Mouse (Mus musculus): Measurements from ENCODE around the gene Xpa.

Gene Xpa

DNA sequence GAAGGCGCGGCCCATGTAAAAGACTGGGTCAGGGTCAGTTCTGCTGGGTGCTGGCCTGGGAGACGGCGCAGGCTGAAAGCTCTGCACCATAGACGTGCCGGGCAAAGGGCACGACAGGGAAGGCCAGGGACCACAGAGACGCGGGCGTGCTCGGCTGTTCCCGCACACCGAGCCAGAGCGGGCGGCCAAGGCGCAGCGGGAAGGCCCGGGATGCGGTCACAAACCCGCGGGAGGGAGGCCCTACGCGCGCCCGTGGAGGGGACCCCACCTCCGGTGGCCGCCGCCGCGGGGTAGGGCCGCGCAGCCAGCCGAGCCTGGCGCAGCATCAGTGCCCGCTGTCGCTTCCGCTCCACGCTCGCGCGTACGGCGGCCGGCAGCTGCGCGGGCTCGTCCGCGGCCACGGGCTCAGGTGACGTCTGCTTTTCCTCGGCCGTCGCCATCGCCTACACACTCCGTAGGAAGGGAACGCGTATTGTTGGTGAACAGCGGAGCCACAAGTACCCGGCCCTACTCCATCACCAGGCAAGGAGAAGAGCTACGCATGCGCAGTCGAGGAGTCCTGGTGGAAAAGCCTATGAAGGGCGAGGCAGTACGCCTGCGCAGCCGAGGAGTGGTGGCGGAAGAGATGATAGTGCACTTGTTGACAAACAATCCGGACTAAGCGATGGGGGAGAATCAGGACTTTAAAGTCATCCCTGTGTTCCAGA is at the start of gene Xpa:
Gene Xpa, minus strand, starts transcription at position 531 of the 707 bp plus-strand sequence.
- peak; percentile 88 to 97 for DNase-seq (ENCODE audit: low spot score in 2 of 2)

DNA sequence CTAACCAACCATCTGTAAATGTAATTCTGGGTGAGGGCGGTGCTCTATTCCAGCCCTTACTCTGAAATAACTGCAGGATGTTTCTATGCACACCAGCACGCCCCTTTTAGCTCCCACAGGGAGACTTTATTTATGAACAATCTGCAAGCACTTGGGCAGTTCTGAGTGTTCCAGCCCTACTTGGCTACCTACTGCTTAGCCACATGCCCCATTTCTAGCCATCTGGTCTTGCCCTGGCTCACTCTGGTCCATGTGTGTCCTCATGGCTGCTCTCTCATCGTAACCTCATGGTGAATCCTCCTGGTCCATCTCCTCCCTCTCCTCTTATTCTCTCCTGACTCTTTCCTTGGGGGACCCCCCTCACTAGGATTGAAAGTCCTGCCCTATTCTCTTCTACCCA is 39.8 kb upstream of the Xpa start:
- peak in 1 of 2 experiments; percentile 1 for DNase-seq (ENCODE audit: low spot score in 2 of 2)

DNA sequence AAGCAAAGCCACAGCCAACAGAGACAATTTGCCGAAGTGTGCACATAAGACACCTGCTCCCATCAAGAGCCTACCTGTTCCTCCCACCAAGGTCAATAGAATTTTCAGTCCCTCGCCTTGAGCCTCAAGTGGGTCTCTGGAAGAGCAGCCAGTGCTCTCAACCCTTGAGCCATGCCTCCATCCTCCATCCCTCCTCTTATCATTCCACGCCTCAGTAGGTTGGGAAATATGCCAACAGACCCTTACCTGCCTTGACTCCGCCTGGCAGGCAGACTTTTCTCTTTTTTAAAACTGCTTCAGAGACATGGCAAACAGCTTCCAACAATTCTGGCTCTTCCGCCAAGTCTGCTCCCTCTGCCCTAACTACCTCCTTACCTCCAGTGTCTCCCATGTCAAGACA is 38.6 kb upstream of the Xpa start:
- DNase-seq (ENCODE audit: low spot score in 2 of 2) = peak in 1 of 2 experiments; percentile 0

DNA sequence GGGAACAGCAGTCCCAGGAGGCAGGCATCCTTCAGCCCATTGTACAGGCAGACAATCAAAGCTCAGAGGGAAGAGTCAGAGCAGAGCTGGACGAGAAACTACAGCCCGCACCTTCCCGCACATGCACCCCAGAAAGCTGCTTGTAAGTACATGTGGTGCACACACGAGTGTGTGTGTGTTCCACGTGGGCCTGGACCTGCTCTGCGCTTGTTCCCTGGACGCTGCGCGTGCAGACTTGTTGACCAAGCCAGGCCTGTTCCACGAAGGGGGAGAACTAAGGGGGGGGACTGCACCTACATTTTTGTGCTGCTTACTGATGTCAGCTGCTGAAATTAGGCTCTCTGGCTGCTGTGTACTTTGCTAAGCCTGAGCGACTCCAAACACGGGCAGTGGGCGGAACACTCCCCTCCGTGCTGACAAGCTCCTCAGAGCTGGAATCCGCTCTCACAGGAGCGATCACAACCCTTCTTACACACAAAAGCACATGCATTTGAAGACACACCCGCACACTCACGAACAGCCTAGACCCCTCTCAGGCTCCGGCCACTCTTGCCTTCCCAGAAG is 30.9 kb upstream of the Xpa start:
- DNase-seq (ENCODE audit: low spot score in 2 of 2) = peak in 1 of 2 experiments; percentile 8

DNA sequence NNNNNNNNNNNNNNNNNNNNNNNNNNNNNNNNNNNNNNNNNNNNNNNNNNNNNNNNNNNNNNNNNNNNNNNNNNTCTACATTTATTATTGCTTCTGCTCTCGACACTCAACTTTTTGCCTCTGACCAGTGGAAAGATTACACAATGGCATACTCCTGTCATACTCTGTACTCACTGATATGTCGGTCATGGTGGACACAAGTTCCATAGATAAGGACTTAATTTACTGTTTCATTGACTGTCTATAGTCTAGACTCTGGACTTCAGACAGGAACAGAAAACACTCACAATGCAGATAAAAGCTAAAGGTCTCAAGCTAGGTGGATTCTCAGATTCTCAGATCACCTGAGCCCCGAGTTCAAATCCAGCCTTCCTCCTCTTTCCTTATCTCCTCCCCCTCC is 25.0 kb upstream of the Xpa start:
- DNase-seq (ENCODE audit: low spot score in 2 of 2) = no peak

DNA sequence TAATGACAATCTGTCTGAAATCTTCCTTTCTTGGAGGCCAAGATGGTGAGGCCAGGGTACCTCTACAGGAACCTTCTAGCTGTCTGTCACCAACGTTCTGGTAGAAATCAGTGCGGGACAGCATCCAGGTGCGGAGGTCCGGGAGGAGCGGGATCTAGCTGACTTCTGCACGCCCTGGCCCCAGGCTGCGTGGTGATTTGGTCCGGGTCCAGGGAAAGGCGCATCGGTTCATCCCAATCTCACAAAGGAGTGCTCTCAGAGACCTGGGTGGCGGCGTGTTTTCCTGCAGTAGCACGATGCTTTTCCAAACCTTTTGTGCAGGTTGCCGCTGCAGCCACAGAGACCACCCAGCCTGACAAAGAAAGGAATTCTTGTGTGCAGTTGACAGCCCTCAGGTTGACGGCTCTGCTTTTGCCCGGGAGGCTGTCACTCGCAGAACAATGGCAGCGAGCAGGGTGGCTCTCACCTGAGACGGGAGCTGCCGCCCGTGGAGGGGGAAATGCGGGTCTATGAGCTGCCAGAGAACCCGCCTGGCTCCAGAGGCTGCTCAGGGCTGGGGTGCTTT is 6.5 kb upstream of the Xpa start:
- DNase-seq (ENCODE audit: low spot score in 2 of 2) = no peak

DNA sequence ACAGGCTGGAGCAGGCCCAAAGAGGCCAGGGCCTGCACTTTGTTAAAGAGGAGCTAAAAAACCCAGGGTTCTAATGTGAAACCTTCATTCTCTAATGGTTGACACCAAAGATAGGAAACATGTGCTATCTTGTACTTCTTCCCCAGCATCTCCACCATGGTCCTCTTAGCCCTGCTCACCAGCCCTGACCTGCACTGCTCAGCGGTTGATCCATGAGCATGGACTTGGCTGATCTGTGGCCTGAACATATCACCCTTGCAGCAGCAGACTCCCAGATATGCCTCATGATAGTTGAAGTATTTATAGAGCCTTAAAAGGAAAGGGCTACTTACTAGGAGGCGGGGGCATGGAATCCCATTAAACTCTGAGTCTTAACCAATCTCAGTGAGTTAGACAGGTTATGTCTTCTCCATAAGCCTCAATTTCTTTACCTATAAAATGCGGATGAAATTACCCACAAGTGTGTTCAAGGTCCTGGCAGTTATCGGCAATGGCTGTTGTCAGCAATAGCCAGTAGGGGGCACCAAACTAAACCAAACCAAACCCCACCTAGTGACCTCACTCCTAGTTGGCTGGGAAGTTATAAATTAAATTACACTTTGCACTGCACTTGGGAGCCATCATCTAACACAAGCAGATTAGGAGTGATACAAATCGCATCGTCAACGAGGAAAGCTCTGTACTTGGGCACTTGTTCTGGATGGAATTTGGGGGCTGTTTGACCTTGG is 5.9 kb upstream of the Xpa start:
- DNase-seq (ENCODE audit: low spot score in 2 of 2) = peak; percentile 30 to 66

DNA sequence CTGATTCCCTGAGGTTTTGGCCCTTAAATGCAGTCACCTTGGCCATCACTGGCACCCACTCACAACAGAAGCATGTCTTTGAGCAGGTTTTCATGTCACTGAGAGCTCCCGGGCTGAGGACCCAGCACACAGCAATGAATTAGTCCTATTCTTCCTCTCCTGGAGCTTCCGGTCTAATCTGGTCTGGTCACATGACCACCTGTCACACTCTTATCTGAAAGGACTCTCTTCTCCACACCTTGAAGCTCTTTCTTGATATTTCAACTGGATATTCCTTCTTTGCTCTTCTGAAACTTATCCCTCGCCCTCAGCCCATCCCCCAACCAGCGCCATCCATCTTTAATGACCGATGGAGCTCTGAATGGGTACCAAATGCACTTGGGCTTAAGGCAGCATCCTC is 2.0 kb upstream of the Xpa start:
- DNase-seq (ENCODE audit: low spot score in 2 of 2) = no peak

DNA sequence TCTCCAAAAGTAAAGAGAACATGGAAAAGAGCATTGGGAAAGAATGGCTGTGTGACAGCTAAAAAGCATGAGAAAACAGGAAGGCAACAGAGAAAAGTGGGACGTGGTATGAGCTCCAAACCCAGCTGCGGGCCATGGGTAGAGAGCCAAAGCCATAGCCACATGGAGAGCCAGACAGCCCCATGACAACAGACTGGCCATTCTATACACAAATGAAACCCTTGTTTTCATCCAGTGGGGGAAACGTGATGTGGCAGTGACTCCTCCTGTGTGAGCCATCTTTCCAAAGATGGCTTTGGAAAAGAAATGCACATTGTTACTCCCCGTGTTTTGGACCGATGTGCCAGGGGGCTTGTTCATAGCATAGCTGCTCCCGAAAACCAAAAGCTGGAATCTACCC is 402 bp upstream of the Xpa start:
- no peak for DNase-seq (ENCODE audit: low spot score in 2 of 2)

DNA sequence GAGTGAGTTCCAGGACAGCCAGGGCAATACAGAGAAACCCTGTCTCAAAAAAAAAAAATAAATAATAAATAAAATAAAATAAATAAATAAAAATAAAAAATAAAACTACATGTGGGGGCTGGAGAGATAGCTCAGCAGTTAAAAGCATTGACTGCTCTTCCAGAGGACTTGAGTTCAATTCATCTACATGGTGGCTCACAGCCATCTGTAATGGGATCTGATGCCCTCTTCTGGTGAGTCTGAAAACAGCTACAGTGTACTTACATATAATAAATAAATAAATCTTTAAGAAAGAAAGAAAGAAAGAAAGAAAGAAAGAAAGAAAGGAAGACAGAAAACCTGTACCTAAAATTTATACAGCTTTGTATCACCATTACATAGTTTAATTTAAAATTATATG is 4.1 kb downstream of the Xpa start:
- peak in 1 of 2 experiments; percentile 30 for DNase-seq (ENCODE audit: low spot score in 2 of 2)

DNA sequence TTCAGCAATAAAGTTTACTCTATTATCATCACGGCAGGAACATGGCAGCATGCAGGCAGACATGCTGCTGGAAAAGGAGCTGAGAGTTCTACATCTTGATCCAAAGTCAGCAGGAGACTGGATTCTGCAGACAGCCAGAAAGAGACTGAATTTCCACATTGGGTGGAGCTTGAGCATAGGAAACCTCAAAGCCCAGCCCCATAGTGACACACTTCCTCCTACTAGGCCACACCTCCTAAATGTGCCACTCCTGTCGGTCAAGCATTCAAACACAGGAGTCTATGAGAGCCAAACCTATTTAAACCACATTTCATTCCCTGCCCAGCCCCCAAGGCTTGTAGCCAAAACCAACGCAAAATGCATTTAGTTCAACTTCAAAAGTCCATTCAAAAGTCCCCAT is 9.6 kb downstream of the Xpa start:
- no peak for DNase-seq (ENCODE audit: low spot score in 2 of 2)

DNA sequence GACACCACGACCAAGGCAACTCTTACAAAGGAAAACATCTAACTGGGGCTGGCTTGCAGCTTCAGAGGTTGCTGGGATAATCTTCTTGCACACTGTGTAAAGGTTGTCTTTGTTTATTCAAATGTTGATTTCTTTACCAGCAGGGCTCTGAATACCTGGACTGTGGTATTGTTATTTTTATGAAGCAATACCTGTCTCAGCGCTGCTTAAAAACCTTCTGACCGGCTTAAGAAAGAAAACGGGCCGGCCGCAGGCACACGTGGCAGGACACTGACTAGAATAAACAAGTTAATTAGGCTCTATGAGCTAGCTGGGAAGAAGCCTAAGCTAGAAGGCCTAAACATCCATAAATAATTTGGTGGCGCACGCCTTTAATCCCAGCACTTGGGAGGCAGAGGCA is 10.2 kb downstream of the Xpa start:
- no peak for DNase-seq (ENCODE audit: low spot score in 2 of 2)

DNA sequence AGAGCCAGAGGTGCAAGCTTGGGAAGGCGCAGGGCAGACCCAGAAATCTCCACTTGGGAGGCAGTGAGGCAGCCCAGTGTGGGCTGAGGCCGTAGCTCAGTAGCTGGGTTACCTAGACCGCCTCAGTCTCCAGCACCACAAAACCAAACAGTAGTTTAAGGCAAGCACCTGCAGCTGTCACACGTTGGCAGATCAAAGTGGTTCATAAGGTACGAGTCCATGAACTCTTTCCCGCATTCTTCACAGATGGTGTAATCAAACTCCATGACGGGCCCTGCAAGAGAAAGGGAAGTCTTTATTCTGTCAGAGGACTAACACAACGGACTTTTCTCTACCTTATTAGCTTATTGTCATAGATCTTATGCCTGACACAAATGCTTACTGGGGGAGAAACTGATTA is 10.7 kb downstream of the Xpa start:
- no peak for DNase-seq (ENCODE audit: low spot score in 2 of 2)

DNA sequence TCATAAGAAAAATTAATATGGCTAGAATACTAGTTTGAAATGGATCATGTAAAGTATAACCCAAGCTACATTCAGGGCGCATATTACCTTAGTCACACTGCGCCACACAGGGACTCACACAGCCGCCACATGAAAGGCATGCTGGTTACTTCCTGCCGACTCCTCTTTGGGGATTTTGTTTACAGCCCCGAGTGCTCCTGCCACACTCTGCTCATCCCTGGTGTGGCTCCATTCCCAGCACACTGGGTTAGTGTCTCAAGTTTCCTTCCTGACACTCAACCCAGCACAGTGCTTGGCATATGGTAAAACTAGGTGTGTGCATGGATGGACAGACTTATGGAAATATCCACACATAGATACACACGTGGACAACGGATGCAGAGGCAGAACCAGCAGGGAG is 13.9 kb downstream of the Xpa start:
- DNase-seq (ENCODE audit: low spot score in 2 of 2) = no peak

DNA sequence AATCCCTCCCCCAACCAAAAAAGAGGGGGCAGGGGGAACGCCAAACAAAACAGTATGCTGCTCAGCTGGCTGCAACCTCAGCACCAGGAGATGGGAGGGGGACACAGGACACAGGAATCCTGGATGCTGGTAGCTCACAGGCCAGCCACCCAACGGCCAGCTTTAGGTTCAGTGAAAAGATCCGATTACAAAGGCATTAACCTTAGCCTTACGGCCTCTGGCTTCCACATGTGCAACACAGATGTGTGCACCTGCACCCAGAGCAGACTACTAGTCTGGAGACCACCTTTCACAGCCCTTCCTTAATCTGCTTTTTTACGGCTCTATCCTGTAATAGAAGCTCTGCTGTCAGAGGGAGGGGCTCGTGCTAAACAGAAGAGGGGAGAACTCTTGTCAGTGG is 14.9 kb downstream of the Xpa start:
- DNase-seq (ENCODE audit: low spot score in 2 of 2) = no peak

DNA sequence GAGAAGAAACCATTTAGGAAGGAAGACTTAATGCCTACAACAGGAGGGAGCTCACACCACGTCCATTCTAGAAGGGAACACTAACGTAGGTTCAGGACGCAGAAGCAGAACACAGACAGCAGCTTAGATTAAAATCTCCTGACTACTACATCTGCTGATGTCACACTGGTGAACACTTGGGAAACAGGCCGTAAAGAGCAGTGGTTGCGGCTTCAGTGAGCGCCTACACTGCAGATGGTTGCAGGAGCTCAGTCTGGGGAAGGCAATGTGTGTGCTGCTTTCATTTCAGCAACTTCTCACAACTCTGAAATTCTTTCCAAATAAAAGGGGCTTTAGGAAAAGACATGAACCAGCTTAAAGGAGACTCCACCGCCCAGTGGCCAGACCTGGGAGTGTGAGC is 18.6 kb downstream of the Xpa start:
- no peak for DNase-seq (ENCODE audit: low spot score in 2 of 2)

DNA sequence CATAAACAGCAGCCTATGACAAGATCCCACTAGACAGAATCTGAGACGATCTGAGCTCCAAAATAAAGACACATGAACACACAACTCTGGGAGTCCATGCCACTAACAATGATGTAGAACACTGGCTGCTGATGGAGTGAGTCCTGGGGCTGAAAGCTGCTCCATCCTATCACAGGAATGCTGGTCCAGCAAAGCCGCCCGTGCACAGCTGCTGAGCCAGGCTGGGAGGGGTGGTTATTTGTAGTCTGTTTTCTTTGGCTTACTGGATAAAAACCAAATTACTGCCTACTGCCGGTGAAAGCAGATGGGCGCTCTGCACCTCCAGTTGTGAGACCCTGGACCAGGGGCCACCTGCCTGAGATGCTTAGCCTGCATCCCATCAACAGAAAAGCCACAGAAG is 19.1 kb downstream of the Xpa start:
- no peak for DNase-seq (ENCODE audit: low spot score in 2 of 2)

DNA sequence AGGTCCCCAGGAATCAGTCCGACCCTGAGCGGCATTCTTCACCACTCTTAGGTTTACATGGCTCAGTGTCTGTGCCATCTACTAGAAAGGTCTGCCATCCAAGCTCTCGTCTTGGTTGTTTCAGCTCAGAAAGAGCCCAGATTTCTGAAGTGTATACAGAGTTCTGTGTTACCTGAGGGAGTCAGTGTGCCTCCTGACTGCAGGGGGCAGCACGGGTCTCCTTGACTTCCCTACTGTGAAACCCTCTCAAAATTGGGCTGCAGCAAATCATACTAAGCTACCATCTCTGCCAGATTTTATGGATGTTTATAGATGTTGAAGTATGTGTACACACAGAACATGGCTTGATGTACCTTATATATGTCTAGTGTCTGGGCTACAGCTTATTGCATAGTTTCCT is 19.8 kb downstream of the Xpa start:
- DNase-seq (ENCODE audit: low spot score in 2 of 2) = peak in 1 of 2 experiments; percentile 28

DNA sequence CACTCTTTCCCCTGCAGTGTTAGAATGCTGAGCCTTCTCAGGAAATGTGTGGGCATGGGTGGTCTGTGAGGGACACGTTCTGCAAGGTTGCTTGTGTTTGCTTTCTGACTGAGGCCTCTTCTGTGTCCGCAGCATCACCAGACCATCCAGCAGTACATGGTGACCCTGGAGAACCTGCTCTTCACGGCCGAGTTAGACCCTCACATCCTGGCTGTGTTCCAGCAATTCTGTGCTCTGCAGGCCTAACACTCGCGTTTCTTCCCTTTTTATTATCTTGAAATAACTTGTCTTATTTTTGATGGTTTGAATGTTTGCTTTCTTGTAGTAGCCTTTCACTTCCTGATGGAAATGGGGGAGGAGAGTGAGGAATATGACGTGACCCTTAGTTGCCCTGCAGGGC is 24.4 kb downstream of the Xpa start:
- DNase-seq (ENCODE audit: low spot score in 2 of 2) = no peak

DNA sequence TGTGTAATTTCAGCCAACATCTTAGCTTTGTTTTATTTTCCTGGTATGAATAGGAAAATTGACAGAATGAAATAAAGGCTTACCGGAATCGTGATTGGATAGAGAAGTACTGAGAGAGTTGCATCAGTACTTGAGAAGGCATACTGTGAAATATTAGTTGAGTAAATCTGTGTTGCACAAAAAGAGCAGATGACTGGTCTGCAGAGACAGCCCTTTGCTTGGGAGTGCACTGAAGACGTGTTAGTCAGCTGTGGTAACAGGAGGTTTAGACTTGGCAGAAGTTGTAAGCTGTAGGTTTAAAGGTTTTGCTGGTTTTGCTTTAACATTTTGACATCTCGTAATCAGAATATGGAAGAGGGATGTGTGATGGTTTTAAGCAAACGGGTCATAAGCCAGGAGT is 30.3 kb downstream of the Xpa start:
- DNase-seq (ENCODE audit: low spot score in 2 of 2) = no peak

DNA sequence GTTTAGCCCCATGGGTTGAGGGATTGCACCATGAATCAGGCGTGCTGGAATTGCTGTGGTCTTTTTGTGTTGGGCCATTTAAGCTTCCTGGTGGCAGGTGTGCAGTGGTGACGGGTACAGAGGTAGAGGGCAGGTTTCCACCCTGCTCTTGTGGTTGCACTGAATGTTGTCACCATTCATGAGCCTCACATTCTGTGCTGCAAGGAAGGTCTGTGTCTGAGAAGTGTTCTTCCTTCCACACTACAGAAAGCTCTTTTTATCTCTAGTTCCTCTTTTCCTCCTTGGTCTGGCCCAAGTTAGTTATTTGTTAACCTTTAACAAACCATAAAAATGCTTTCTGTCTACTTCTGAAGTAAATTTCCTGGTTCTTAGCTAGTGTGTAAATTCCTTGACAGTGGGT is 32.1 kb downstream of the Xpa start:
- no peak for DNase-seq (ENCODE audit: low spot score in 2 of 2)

DNA sequence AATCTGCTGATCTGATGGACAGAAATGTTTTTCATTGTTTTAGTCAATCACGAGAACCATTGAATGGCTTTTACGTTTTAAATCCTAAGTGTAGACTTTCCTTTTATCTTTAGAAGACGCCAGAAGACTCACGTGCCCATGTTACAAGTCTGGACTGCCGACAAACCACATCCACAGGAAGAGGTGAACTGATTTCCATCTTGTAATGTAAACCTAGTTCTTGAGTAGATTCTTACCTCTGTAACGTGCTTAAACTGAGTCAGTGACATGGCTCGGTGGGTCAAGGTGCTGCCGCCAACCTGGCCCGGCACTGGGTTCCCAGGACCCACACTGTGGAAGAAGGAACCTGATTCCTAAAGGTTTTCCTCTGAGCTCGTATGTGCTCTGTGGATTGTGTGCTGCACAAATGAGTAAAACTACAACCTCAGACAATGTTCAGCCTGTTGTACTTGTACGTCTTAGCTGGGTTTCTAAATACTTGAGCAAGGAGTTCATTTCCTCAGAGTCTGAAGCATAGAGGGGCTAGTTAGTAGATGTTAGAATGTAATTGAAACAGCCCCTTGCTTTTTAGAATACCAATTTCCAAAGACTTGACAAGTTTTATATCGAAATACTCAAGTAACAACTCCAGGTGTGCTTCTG is 44.1 kb downstream of the Xpa start:
- DNase-seq (ENCODE audit: low spot score in 2 of 2) = no peak

Data from spleen, postnatal 10 days (tissue).